Mouse (Mus musculus): ENCODE results near the gene Thap7.

Thap7 gene

GRCm38 (mm10) chr16:17530640-17531288, at the start of gene Thap7:
TSS of gene Thap7 (minus strand) at chr16:17531136.
- peak; percentile 96 for DNase-seq (ENCODE audit: low read depth, low spot score)
- no peaks in the 10 kb centered on the region; the same call in 1 of the 2 replicates for H3K36me3 ChIP-seq (ENCODE audit: control insufficient read depth, insufficient read depth, low read length, poor library complexity, severe bottlenecking)
- no peaks in the 10 kb centered on the region for H3K27me3 ChIP-seq (ENCODE audit: control insufficient read depth, insufficient read depth, low read length, poor library complexity, severe bottlenecking)

GRCm38 (mm10) chr16:17576825-17577215, 45.9 kb upstream of the Thap7 start:
- no peak for DNase-seq (ENCODE audit: low read depth, low spot score)

GRCm38 (mm10) chr16:17575870-17576824, 45.2 kb upstream of the Thap7 start:
- no peaks in the 10 kb centered on the region; the same call in 1 of the 2 replicates for H3K27me3 ChIP-seq (ENCODE audit: control insufficient read depth, insufficient read depth, low read length, poor library complexity, severe bottlenecking)
- H3K36me3 ChIP-seq (ENCODE audit: control insufficient read depth, insufficient read depth, low read length, poor library complexity, severe bottlenecking) = no peaks in the 10 kb centered on the region
- DNase-seq (ENCODE audit: low read depth, low spot score) = no peak

More at GRCm38 (mm10) chr16:17576825-17577215, 45.9 kb upstream of the Thap7 start:
- Histone ChIP-seq H3K27me3 (ENCODE audit: control insufficient read depth, insufficient read depth, low read length, poor library complexity, severe bottlenecking) (no peaks in the 10 kb centered on the region; the same call in 1 of the 2 replicates), H3K36me3 (ENCODE audit: control insufficient read depth, insufficient read depth, low read length, poor library complexity, severe bottlenecking) (no peaks in the 10 kb centered on the region)

GRCm38 (mm10) chr16:17566186-17566585, 35.2 kb upstream of the Thap7 start:
- no peak for DNase-seq (ENCODE audit: low read depth, low spot score)
- Histone ChIP-seq H3K27me3 (ENCODE audit: control insufficient read depth, insufficient read depth, low read length, poor library complexity, severe bottlenecking) (no peaks in the 10 kb centered on the region), H3K36me3 (ENCODE audit: control insufficient read depth, insufficient read depth, low read length, poor library complexity, severe bottlenecking) (no peaks in the 10 kb centered on the region)

GRCm38 (mm10) chr16:17564771-17565170, 33.8 kb upstream of the Thap7 start:
- H3K36me3 ChIP-seq (ENCODE audit: control insufficient read depth, insufficient read depth, low read length, poor library complexity, severe bottlenecking) = no peaks in the 10 kb centered on the region
- H3K27me3 ChIP-seq (ENCODE audit: control insufficient read depth, insufficient read depth, low read length, poor library complexity, severe bottlenecking) = no peaks in the 10 kb centered on the region
- DNase-seq (ENCODE audit: low read depth, low spot score) = no peak

GRCm38 (mm10) chr16:17564221-17564620, 33.3 kb upstream of the Thap7 start:
- Histone ChIP-seq H3K36me3 (ENCODE audit: control insufficient read depth, insufficient read depth, low read length, poor library complexity, severe bottlenecking) (no peaks in the 10 kb centered on the region), H3K27me3 (ENCODE audit: control insufficient read depth, insufficient read depth, low read length, poor library complexity, severe bottlenecking) (no peaks in the 10 kb centered on the region)
- no peak for DNase-seq (ENCODE audit: low read depth, low spot score)

- no peaks in the 10 kb centered on the region for H3K36me3 ChIP-seq (ENCODE audit: control insufficient read depth, insufficient read depth, low read length, poor library complexity, severe bottlenecking)
Measured at GRCm38 (mm10) chr16:17563580-17563979, 32.6 kb upstream of the Thap7 start.

GRCm38 (mm10) chr16:17561751-17562208, 30.8 kb upstream of the Thap7 start, which contains the start of gene P2rx6:
TSS of gene P2rx6 (plus strand) at chr16:17561885.
- H3K36me3 ChIP-seq (ENCODE audit: control insufficient read depth, insufficient read depth, low read length, poor library complexity, severe bottlenecking) = no peaks in the 10 kb centered on the region
- DNase-seq (ENCODE audit: low read depth, low spot score) = peak; percentile 10

More at GRCm38 (mm10) chr16:17563580-17563979, 32.6 kb upstream of the Thap7 start:
- no peak for DNase-seq (ENCODE audit: low read depth, low spot score)
- no peaks in the 10 kb centered on the region for H3K27me3 ChIP-seq (ENCODE audit: control insufficient read depth, insufficient read depth, low read length, poor library complexity, severe bottlenecking)

GRCm38 (mm10) chr16:17561128-17561750, 30.3 kb upstream of the Thap7 start, which contains the start of gene Lrrc74b:
TSS of gene Lrrc74b (minus strand) at chr16:17561247.
- Histone ChIP-seq H3K36me3 (ENCODE audit: control insufficient read depth, insufficient read depth, low read length, poor library complexity, severe bottlenecking) (no peaks in the 10 kb centered on the region), H3K27me3 (ENCODE audit: control insufficient read depth, insufficient read depth, low read length, poor library complexity, severe bottlenecking) (no peaks in the 10 kb centered on the region)
- no peak for DNase-seq (ENCODE audit: low read depth, low spot score)

More at GRCm38 (mm10) chr16:17561751-17562208, 30.8 kb upstream of the Thap7 start, which contains the start of gene P2rx6:
- no peaks in the 10 kb centered on the region for H3K27me3 ChIP-seq (ENCODE audit: control insufficient read depth, insufficient read depth, low read length, poor library complexity, severe bottlenecking)

GRCm38 (mm10) chr16:17559396-17560027, 28.6 kb upstream of the Thap7 start:
- no peaks in the 10 kb centered on the region for H3K27me3 ChIP-seq (ENCODE audit: control insufficient read depth, insufficient read depth, low read length, poor library complexity, severe bottlenecking)
- no peaks in the 10 kb centered on the region for H3K36me3 ChIP-seq (ENCODE audit: control insufficient read depth, insufficient read depth, low read length, poor library complexity, severe bottlenecking)
- DNase-seq (ENCODE audit: low read depth, low spot score) = no peak

- H3K27me3 ChIP-seq (ENCODE audit: control insufficient read depth, insufficient read depth, low read length, poor library complexity, severe bottlenecking) = no peaks in the 10 kb centered on the region
- DNase-seq (ENCODE audit: low read depth, low spot score) = no peak
- no peaks in the 10 kb centered on the region for H3K36me3 ChIP-seq (ENCODE audit: control insufficient read depth, insufficient read depth, low read length, poor library complexity, severe bottlenecking)
Measured at GRCm38 (mm10) chr16:17558811-17559210, 27.9 kb upstream of the Thap7 start.

- DNase-seq (ENCODE audit: low read depth, low spot score) = peak; percentile 78
- no peaks in the 10 kb centered on the region for H3K27me3 ChIP-seq (ENCODE audit: control insufficient read depth, insufficient read depth, low read length, poor library complexity, severe bottlenecking)
- no peaks in the 10 kb centered on the region for H3K36me3 ChIP-seq (ENCODE audit: control insufficient read depth, insufficient read depth, low read length, poor library complexity, severe bottlenecking)
Measured at GRCm38 (mm10) chr16:17557947-17558480, 27.1 kb upstream of the Thap7 start.

GRCm38 (mm10) chr16:17556907-17557306, 26.0 kb upstream of the Thap7 start:
- no peak for DNase-seq (ENCODE audit: low read depth, low spot score)
- Histone ChIP-seq H3K27me3 (ENCODE audit: control insufficient read depth, insufficient read depth, low read length, poor library complexity, severe bottlenecking) (no peaks in the 10 kb centered on the region), H3K36me3 (ENCODE audit: control insufficient read depth, insufficient read depth, low read length, poor library complexity, severe bottlenecking) (no peaks in the 10 kb centered on the region)

GRCm38 (mm10) chr16:17556180-17556579, 25.2 kb upstream of the Thap7 start:
- H3K36me3 ChIP-seq (ENCODE audit: control insufficient read depth, insufficient read depth, low read length, poor library complexity, severe bottlenecking) = no peaks in the 10 kb centered on the region
- DNase-seq (ENCODE audit: low read depth, low spot score) = no peak
- no peaks in the 10 kb centered on the region for H3K27me3 ChIP-seq (ENCODE audit: control insufficient read depth, insufficient read depth, low read length, poor library complexity, severe bottlenecking)

Measured in splenic B cell, adult 2 months (primary cell).